Mouse (Mus musculus) limb, embryonic 14.5 days (tissue): Measurements from ENCODE around the gene Bckdhb. TPM values are rescaled to one million over a fixed set of nuclear protein-coding genes. Genes with fewer than 3 reads are reported as not detected.

Experiments
- ATAC-seq: fragments of 200-750 bp; cut with Nextera tagmentation; 2 replicates; pipeline ENCODE4 v1.8.0; 2017; ENCODE audit warnings: low read depth, moderate number of reproducible peaks, moderate TSS enrichment; ENCODE audit not compliant: low FRiP score
- DNase-seq: peaks from one replicate; pipeline ENCODE4 v3.0.0-alpha.2; 2015; ENCODE audit warnings: low spot score
- H3K27ac ChIP-seq: fragments of 300-500 bp; sonication (generic); replicated peaks from 2 replicates; pipeline ENCODE4 v1.5.1; 2014; ENCODE audit warnings: low read depth, mild to moderate bottlenecking, low read length, moderate library complexity, mixed read lengths
- H3K27me3 ChIP-seq: fragments of 300-500 bp; sonication (generic); 2 replicates; pipeline ENCODE4 v1.6.1; 2014; ENCODE audit warnings: low read length, mixed read lengths; ENCODE audit not compliant: control insufficient read depth, insufficient read depth
- H3K36me3 ChIP-seq: fragments of 300-500 bp; sonication (generic); 2 replicates; pipeline ENCODE4 v1.6.1; 2014; ENCODE audit warnings: mild to moderate bottlenecking, low read length, moderate library complexity, mixed read lengths; ENCODE audit not compliant: control insufficient read depth, insufficient read depth
- H3K4me1 ChIP-seq: fragments of 300-500 bp; sonication (generic); 2 replicates; pipeline ENCODE4 v1.6.1; 2014; ENCODE audit warnings: antibody characterized with exemption, low read length, mixed read lengths; ENCODE audit not compliant: control insufficient read depth, insufficient read depth
- H3K4me2 ChIP-seq: fragments of 300-500 bp; sonication (generic); replicated peaks from 2 replicates; pipeline ENCODE4 v1.6.1; 2014; ENCODE audit warnings: low read depth, mild to moderate bottlenecking, low read length, moderate library complexity; ENCODE audit not compliant: severe bottlenecking
- H3K4me3 ChIP-seq: fragments of 300-500 bp; sonication (generic); replicated peaks from 2 replicates; pipeline ENCODE4 v1.5.1; 2014; ENCODE audit warnings: low read length
- H3K9ac ChIP-seq: fragments of 300-500 bp; sonication (generic); 2 replicates; pipeline ENCODE4 v1.6.1; 2014; ENCODE audit warnings: mild to moderate bottlenecking, low read depth, low read length, moderate library complexity; ENCODE audit not compliant: severe bottlenecking
- H3K9me3 ChIP-seq: fragments of 300-500 bp; sonication (generic); 2 replicates; pipeline ENCODE4 v1.6.1; 2016; ENCODE audit warnings: low read length; ENCODE audit not compliant: control insufficient read depth
- POLR2A ChIP-seq: fragments of 200-500 bp; IDR thresholded peaks from 2 replicates; pipeline ENCODE4 v1.8.0; 2012; ENCODE audit warnings: inconsistent platforms, mild to moderate bottlenecking, moderate library complexity, borderline replicate concordance; ENCODE audit not compliant: insufficient read depth, insufficient read length; ENCODE audit errors: extremely low read depth
- WGBS: fragments of 180-500 bp; shearing (Covaris S2); extraction: QIAGEN DNeasy Blood & Tissue Kit; methylation state at CpG from one replicate; pipeline ENCODE4 v1.1.7; 2014; 5-methylcytosine and 5-hydroxymethylcytosine counted together
- polyA plus RNA-seq, 2 experiments: library from polyadenylated mRNA; depleted of rRNA in 1 of 2; stranded (reverse) in 1 of 2; unstranded in 1 of 2; fragments of >200 nt; fragmentation: Nextera tagmentation in 1 of 2; extraction: Ambion mirVana in 1 of 2; gene quantifications; 2 replicates each; pipeline versions ENCODE4 v1.2.1 to v1.2.3; 2012 to 2014

Bckdhb gene
- polyA plus RNA-seq, 2 experiments = 47.4 to 51.1 TPM

DNA sequence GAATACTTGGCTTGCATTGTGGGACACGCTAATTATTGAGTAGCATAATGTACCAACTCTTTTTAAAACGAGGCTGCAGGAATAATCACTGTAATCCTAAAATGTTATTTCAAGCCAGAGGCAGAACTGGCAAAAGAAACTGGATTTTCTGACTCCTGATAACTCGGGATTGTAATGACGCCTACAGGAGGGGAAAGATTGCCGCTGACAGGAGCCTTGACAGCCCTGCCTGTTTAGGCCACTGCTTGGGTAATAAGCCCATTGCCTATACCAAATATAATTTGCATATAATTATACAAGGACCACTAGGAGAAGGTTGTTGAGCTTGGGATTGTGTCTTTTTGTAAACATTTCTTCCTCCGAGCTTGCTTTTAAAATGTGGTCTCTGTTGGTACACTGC is 145.3 kb downstream of the Bckdhb start:
- no peaks in the 10 kb centered on the region for H3K36me3 ChIP-seq
- ATAC-seq = no peak
- H3K4me2 ChIP-seq = no peak overlapping the region
- H3K4me1 ChIP-seq = peaks cover 9% of the 10 kb centered on the region
- TF ChIP-seq POLR2A = no peak
- WGBS = 68% methylated on average over 6 of the region's 6 CpGs
- H3K4me3 ChIP-seq = no peak overlapping the region
- no peaks in the 10 kb centered on the region for H3K9me3 ChIP-seq
- no peak for DNase-seq
- H3K27me3 ChIP-seq = no peaks in the 10 kb centered on the region
- no peak overlapping the region for H3K9ac ChIP-seq
- H3K27ac ChIP-seq = no peak overlapping the region

DNA sequence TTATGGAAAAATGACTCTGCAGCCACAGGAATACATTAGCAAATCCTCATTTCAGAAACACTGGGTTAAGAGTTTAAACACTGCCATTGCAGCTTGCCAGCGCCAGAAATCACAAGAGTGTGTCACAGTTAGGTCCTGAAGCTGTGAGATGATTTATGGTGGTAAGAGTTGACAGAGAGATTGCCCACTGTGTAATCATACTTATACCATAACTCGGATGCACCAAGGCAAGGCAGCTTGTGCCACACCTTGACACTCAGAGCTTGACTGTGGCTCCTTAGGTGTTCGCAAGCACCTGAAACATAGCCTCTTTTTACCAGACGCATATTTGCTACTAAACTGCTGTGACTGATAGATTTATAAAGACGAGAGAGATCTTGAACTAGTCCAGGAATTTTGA is 145.8 kb downstream of the Bckdhb start:
- H3K36me3 ChIP-seq = no peaks in the 10 kb centered on the region
- no peak overlapping the region for H3K27ac ChIP-seq
- H3K27me3 ChIP-seq = no peaks in the 10 kb centered on the region
- no peak overlapping the region for H3K9ac ChIP-seq
- no peak overlapping the region for H3K4me3 ChIP-seq
- H3K9me3 ChIP-seq = no peaks in the 10 kb centered on the region
- no peak for TF ChIP-seq POLR2A
- H3K4me2 ChIP-seq = no peak overlapping the region
- no peak for DNase-seq
- H3K4me1 ChIP-seq = peaks cover 5% of the 10 kb centered on the region; the same call in 1 of the 2 replicates
- WGBS = 50% methylated on average over 5 of the region's 5 CpGs
- ATAC-seq = no peak

DNA sequence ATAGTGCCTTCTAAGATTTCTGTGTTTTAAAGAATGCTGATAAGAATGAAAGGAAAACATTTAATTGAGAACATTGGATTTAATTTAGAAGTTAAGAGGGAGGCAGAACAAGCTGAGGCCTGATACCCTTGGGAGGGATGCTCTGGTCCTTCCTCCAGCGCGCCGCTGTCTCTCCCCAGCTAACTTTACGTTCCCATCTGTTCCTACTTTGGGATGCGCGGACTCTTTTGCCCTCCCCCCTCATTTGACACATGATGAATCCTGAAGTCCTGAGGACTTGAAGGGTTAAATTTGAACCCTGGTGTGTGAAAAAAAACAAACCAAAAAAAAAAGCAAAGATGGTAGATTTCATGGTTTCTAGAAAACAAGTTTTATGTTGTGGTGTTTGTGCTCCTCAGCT is 147.6 kb downstream of the Bckdhb start:
- Histone ChIP-seq H3K9me3 (no peaks in the 10 kb centered on the region), H3K4me2 (no peak overlapping the region), H3K27me3 (no peaks in the 10 kb centered on the region), H3K4me3 (no peak overlapping the region), H3K27ac (no peak overlapping the region), H3K36me3 (no peaks in the 10 kb centered on the region), H3K4me1 (peaks cover 5% of the 10 kb centered on the region; the same call in 1 of the 2 replicates), H3K9ac (no peak overlapping the region)
- no peak for ATAC-seq
- no peak for TF ChIP-seq POLR2A
- whole genome bisulfite sequencing = 41% methylated on average over 6 of the region's 6 CpGs
- DNase-seq = no peak

DNA sequence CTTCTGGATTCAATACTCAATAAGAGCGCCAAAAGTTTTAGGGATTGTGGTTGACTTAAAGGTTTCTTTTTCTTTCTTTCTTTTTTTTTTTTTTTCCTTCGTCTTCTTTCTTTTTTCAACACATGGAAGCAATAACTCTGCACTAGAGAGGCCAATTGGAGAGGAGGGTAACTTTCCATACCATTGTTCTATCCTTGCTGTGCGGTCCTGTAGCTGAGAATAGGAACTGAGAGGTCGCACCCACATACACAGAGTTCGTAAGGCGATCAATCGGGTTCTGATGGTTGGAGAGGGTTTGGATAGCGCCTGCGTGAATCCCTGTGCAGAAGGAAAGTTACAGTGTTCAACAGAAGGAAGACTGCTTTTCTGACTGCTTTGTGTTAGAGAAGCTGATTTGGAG is 148.3 kb downstream of the Bckdhb start:
- ATAC-seq = peak; percentile 68; the same call in 1 of the 2 replicates
- H3K27ac ChIP-seq = no peak overlapping the region
- H3K9me3 ChIP-seq = no peaks in the 10 kb centered on the region
- no peak for TF ChIP-seq POLR2A
- no peak overlapping the region for H3K4me3 ChIP-seq
- H3K4me2 ChIP-seq = peak overlapping the region; percentile 21; the same call in 1 of the 2 replicates
- peak; percentile 61 for DNase-seq
- no peaks in the 10 kb centered on the region for H3K36me3 ChIP-seq
- H3K27me3 ChIP-seq = no peaks in the 10 kb centered on the region
- H3K9ac ChIP-seq = no peak overlapping the region
- H3K4me1 ChIP-seq = peaks cover 5% of the 10 kb centered on the region; the same call in 1 of the 2 replicates
- WGBS = 51% methylated on average over 9 of the region's 9 CpGs

DNA sequence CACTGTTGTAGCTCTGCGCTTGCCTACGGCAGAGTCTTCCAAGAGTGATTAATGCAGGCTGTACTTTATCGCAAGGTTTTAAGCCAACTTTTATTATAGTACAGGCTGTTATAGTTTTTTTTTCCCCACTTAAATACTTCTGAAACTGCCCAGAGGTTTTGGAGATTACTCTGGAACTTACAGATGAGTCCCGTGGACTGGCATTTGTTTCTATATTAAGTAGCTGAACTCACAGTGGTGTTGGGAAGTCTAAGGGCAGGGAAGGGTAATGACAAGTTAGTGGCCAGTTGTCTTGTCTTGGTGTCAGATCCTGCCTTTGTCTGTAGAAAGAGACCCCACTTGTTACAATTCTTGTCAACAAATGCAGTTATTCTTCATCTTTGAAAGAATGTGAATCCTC is 158.6 kb downstream of the Bckdhb start:
- ATAC-seq (no peak), DNase-seq (no peak)
- no peak overlapping the region for H3K4me2 ChIP-seq
- no peaks in the 10 kb centered on the region for H3K36me3 ChIP-seq
- no peak for TF ChIP-seq POLR2A
- H3K27ac ChIP-seq = no peak overlapping the region
- H3K27me3 ChIP-seq = no peaks in the 10 kb centered on the region
- no peak overlapping the region for H3K4me3 ChIP-seq
- 40% methylated on average over 4 of the region's 4 CpGs for whole genome bisulfite sequencing
- no peak overlapping the region for H3K9ac ChIP-seq
- no peaks in the 10 kb centered on the region for H3K9me3 ChIP-seq
- H3K4me1 ChIP-seq = 0 out of 2 replicates have a peak, but pooled peaks cover 2% of the 10 kb centered on the region

DNA sequence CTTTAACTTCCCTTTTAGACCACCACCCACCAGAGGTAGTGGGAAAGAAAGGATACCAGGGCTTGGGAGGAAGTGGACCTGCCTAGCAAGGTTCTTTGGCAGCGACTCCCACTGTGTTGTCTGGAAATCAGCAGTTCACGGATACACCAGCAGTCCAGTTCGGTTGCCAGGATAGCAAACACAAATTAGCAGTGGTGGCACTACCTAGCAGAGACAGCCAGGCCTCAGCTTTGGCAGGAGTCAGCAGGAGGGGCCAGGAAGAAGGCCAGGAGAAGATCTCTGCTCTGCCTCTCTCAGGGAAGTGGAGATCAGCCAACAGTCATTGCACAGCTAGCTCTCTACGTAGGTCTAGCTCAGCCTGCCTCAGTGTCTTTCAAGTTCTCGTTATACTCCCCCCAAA is 159.7 kb downstream of the Bckdhb start:
- H3K4me2 ChIP-seq = no peak overlapping the region
- H3K27me3 ChIP-seq = no peaks in the 10 kb centered on the region
- DNase-seq = no peak
- 0 out of 2 replicates have a peak, but pooled peaks cover 2% of the 10 kb centered on the region for H3K4me1 ChIP-seq
- H3K4me3 ChIP-seq = no peak overlapping the region
- no peaks in the 10 kb centered on the region for H3K36me3 ChIP-seq
- no peak overlapping the region for H3K27ac ChIP-seq
- whole genome bisulfite sequencing = 84% methylated on average over 5 of the region's 5 CpGs
- H3K9me3 ChIP-seq = no peaks in the 10 kb centered on the region
- ATAC-seq = no peak
- TF ChIP-seq POLR2A = no peak
- no peak overlapping the region for H3K9ac ChIP-seq
